Mouse (Mus musculus) cerebellum, postnatal 4 days (tissue): ENCODE measurements at regions not wholly inside any gene's neighbourhood (a gene's known extent, or its start where the extent isn't known, plus 50 kb on each side); places are given as distances from the start of the nearest gene placed in this dataset.
"Not testable (repeated sequence)": the region's sequence is repeated elsewhere in the genome, so short reads cannot be mapped to it uniquely, and the experiment has no call there.

ENCODE experiments used
- DNase-seq, 2 experiments: peaks; one replicate each; pipeline ENCODE4 v3.0.0; 2022; ENCODE audit warnings: low spot score in 2 of 2, mixed read lengths in 1 of 2

DNA sequence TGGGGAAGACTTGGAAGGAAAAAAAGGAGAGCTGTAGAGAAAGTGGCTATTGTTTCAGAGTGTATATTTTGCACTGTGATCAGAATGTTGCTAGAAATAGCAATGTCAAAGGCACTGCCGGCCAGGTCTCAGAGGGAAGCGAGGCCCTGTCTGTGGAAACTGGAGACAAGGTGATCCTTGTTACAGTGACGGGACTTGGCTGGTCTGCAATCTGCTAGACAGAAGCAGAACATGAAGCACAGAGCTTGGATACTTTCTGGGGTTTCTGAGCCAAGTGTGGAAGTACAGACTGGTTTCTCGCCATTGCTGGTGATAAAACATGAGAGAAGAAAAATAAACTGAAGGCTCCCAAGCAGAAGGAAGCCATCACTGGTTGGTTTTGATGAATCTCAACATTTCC is 198.3 kb upstream of the Slc7a14 start:
- no peak for DNase-seq

GRCm38 (mm10) chr3:31499201-31499968 is 189.2 kb upstream of the Slc7a14 start:
- DNase-seq, result no peak

- DNase-seq, result no peak
Measured at GRCm38 (mm10) chr3:31495287-31495686, 185.1 kb upstream of the Slc7a14 start.

- DNase-seq, result no peak
Measured at GRCm38 (mm10) chr3:31494706-31495105, 184.5 kb upstream of the Slc7a14 start.

GRCm38 (mm10) chr3:31491736-31492135 is 181.6 kb upstream of the Slc7a14 start:
- DNase-seq, result not testable (repeated sequence)

GRCm38 (mm10) chr3:31487596-31487995 is 177.4 kb upstream of the Slc7a14 start:
- DNase-seq, result no peak

DNA sequence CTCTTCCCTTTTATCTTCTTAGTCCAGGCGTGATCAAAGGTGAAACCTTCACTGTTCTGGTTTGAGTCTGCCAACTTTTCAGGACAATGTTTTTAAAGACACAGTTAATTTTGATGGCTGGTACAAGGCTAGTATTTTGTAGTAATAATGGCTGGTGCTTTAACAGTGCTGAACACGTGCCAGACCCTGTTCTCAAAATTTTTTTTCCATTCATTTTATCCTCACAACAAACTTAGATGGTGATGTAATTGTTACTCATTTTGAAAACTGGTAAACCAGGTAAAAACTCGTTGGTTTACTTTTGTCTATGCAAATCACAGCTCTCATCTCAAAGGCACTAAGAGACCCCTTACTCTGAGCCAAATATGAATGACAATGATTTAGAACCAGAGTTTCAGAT is 171.8 kb upstream of the Slc7a14 start:
- DNase-seq, result no peak

- DNase-seq, result no peak
Measured at GRCm38 (mm10) chr3:31467882-31468281, 157.7 kb upstream of the Slc7a14 start.

DNA sequence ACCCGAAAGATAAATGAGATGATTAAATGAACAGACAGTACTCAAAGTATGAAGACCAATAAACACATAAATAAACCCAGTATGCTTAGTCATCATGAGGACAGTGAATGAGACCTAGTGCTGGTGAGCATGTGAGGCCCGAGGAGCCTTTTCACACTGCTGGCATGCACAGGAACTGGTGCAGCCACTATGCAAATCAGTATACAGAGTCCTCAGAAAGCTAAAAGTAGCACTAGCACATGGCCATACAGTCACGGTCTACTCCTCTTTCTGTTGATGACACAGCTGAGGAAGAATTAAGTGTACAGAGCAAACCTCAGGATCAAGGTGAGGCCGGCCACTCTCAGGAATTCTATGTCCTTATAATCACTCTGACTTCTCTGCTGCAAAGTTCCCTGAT is 154.1 kb upstream of the Slc7a14 start:
- no peak for DNase-seq

GRCm38 (mm10) chr3:31459456-31459855 is 149.3 kb upstream of the Slc7a14 start:
- DNase-seq, result peak; percentile 23 to 54

DNA sequence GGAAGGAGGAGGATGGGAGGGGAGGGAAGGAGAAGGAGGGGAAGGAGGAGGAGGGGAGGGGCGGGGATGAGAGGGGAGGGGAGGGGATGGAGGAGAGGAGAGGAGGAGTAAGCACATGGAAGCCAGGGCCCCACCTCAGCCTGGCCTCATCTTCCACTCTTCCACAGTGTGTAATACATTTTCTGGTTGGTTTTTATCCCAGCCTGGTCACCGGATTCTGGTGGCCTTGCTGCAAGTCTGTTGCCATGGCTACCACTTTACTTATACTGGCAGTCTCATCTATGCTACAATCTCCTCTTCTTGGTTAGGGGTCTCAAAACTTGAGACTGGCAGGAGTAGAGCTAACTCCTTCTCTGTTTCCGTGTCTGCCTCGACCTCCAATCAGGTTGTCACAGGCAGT is 147.8 kb upstream of the Slc7a14 start:
- no peak for DNase-seq

DNA sequence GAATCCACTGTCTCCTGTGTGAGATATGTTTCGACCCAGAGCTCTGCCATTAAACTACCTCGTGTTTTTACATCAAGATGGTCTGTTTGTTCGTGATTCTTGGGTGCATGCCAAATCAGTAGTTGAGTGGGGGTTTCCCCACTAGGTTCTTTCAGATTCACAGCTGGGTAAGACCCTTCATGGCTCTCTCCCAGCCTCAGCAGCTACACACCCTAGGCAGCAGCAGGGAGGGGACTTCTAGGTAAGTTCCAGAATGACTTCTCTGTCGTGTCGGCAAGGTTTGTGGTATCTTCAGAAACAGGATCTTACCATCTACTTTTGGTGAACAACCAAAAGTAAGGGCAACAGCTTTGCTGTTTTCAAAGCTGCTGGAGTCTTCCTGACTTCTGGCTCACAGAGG is 144.9 kb upstream of the Slc7a14 start:
- DNase-seq, result no peak

- DNase-seq, result no peak
Measured at GRCm38 (mm10) chr3:31444861-31445260, 134.7 kb upstream of the Slc7a14 start.

GRCm38 (mm10) chr3:31444311-31444710 is 134.1 kb upstream of the Slc7a14 start:
- DNase-seq, result no peak

GRCm38 (mm10) chr3:31443894-31444293 is 133.7 kb upstream of the Slc7a14 start:
- DNase-seq, result no peak

DNA sequence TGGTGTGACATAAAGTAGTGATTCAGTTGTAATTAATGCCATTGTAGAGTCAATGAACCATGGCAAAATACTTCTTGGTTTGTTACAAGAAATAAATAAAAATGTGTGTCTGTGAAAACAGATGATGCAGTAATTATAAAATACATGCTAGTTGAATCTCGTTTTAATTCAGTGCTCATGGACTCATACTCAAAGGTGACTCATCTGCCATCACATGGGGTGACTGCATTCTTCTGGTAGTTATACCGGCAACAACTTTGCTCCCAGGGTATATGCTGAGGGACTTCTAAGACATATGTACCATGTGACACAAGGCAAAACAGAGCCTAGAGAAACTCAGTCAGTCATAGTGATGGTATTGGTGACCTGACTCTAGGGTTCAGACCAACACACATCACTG is 130.1 kb upstream of the Slc7a14 start:
- no peak for DNase-seq

DNA sequence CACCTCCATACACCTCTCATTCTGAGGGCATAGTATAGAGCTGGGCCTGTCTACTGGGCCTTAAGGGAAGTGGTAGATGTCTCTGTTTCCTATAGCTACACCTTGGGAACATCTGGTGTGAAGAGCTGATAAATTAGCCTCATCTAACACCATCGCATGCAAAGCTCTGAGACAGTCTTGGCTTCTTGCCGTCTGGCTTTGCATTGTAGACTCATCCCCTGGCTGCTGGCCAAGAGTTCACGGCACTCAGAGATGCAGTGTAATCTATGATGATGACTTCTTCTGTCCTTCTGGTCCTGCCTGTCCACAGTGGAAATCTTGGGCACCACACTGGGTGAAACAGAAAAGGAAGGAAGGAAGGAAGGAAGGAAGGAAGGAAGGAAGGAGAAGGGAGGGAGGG is 127.8 kb upstream of the Slc7a14 start:
- DNase-seq, result peak in 1 of 2 experiments; percentile 55

DNA sequence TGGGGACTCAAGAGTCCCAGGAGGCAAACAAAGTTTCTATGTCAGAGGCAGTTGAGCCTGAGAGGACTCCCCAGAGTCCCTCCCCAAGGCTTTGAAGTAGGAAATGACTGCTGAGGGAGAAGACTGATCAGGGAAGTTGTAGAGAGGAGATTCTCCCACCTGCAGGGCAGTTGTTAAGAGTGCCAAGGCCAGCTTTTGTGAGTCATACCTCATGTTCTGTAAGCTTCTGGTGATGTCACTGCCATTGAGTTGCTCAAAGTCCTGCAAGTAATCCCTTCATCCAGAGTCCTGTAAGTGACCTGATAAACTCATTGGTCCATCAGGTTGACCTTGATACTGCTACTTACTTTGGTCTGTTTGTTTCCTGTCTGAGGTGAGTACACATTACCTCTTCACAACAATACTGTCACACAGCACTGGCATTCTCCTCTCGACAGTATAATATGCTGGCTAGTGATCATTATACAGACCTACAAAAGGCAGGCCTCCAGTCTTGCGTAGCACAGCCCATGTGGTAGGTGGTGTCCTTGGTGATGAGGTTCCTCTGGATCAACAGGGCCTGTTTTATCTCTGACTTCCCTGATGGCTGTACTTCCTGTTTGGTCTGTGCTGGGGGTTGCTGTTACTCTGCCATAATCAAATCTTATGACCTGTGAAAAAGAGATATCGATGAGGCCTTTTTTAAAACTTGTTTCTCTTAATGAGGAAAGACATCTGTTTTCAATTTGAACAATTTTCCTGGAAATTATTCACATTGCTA is 125.2 kb upstream of the Slc7a14 start:
- DNase-seq, result no peak

GRCm38 (mm10) chr3:31433201-31433600 is 123.0 kb upstream of the Slc7a14 start:
- no peak for DNase-seq

DNA sequence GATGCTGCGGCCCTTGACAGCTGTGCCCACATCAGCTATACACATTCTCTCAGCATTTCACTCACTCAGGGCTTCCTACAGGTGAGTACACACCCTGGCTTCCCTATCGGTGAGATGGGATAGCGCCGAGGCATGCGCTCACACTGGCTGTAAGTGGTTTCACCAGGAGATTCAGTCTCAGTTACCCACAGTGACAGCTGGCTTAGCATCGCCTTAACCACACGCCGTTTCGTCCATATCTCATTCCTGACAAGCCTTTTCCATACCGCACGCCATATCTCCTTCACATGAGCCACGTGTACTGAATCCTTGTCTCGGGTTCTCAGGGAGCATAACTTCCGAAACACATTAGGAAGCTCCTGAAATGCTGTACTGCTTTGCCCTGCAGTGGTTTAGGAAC is 113.3 kb upstream of the Slc7a14 start:
- no peak for DNase-seq

GRCm38 (mm10) chr3:31408802-31409201 is 98.6 kb upstream of the Slc7a14 start:
- no peak for DNase-seq

DNA sequence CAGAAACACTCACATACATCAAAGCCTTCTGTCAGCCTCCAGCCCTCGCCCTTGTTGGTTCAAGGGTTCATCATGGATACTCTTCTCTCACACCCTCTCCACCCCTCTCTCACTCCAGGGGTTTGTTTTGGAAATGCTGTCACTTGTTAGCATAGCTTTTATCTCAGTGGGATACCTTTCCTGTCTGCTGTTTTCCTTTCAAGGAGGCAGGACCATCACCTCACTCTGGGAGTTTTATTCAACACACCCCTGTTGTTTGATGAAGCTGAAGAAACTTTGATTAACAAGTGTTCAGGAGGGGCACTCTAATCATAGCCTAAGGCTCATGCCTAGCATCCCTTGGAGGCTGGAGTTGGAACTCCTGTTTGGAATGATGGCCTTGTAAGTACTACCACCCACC is 95.7 kb upstream of the Slc7a14 start:
- DNase-seq, result no peak

DNA sequence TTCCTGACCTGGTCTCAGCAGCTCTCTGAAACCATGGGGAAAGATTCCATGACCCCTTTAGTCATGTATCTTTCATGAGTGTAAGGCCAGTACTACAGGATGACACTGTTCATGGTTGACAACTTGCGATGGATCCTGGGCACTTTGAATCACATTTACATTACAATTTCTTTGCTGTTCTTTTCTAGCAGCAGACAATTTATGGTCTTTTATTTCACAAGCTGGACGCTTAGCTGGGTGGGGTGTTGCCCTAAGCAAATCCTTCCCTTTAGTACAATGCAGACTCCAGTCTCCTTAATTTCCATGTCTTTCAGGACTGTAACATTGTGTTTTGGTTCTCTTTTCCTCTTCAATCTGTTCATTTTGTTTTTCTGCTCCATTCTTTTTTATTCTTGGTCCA is 89.0 kb upstream of the Slc7a14 start:
- DNase-seq, result no peak
